Mouse (Mus musculus) spleen, adult 2 months (tissue): ENCODE measurements around the gene Sympk.

Experiments used
- CTCF ChIP-seq: fragments of 200-500 bp; IDR thresholded peaks from 2 replicates; pipeline ENCODE4 v1.5.1; 2011; ENCODE audit warnings: mild to moderate bottlenecking, inconsistent platforms; ENCODE audit not compliant: insufficient read depth, insufficient read length, insufficient replicate concordance; ENCODE audit errors: extremely low read depth
- POLR2A ChIP-seq: fragments of 200-500 bp; IDR thresholded peaks from 2 replicates; pipeline ENCODE4 v1.6.1; 2011; ENCODE audit warnings: low read depth, low read length, inconsistent platforms

- TF ChIP-seq CTCF (no peak), POLR2A (no peak)
Measured at GRCm38 (mm10) chr7:19080451-19080950, 56.3 kb downstream of the Sympk start.
